Mouse (Mus musculus) neural tube, embryonic 11.5 days (tissue): ENCODE measurements around the gene Klc1. TPM values are rescaled to one million over a fixed set of nuclear protein-coding genes. Genes with fewer than 3 reads are reported as not detected.
A peak's percentile ranks its signal among the peaks of the same experiment; 100 is the strongest.

Experiments
- ATAC-seq: fragments of 200-750 bp; cut with Nextera tagmentation; 2 replicates; pipeline ENCODE4 v1.8.0; 2017; ENCODE audit warnings: moderate number of reproducible peaks, mild to moderate bottlenecking, moderate TSS enrichment, moderate library complexity; ENCODE audit not compliant: insufficient read depth, low FRiP score, low TSS enrichment
- DNase-seq: peaks from one replicate; pipeline ENCODE4 v3.0.0-alpha.2; 2015; ENCODE audit warnings: low spot score
- H3K27ac ChIP-seq: fragments of 300-500 bp; sonication (generic); 2 replicates; pipeline ENCODE4 v1.5.1; 2014; ENCODE audit warnings: low read depth, mild to moderate bottlenecking, low read length
- H3K27me3 ChIP-seq: fragments of 300-500 bp; sonication (generic); 2 replicates; pipeline ENCODE4 v1.6.1; 2014; ENCODE audit warnings: mild to moderate bottlenecking, low read length, mixed read lengths; ENCODE audit not compliant: control insufficient read depth, insufficient read depth
- H3K36me3 ChIP-seq: fragments of 300-500 bp; sonication (generic); 2 replicates; pipeline ENCODE4 v1.6.1; 2014; ENCODE audit warnings: mild to moderate bottlenecking, low read length, moderate library complexity, mixed read lengths; ENCODE audit not compliant: control insufficient read depth, insufficient read depth
- H3K4me1 ChIP-seq: fragments of 300-500 bp; sonication (generic); 2 replicates; pipeline ENCODE4 v1.6.1; 2014; ENCODE audit warnings: low read length, mixed read lengths; ENCODE audit not compliant: control insufficient read depth, insufficient read depth
- H3K4me2 ChIP-seq: fragments of 300-500 bp; sonication (generic); 2 replicates; pipeline ENCODE4 v1.6.1; 2014; ENCODE audit warnings: low read depth, mild to moderate bottlenecking, moderate library complexity
- H3K4me3 ChIP-seq: fragments of 300-500 bp; sonication (generic); 2 replicates; pipeline ENCODE4 v1.5.1; 2014; ENCODE audit warnings: low read depth, low read length
- H3K9ac ChIP-seq: fragments of 300-500 bp; sonication (generic); 2 replicates; pipeline ENCODE4 v1.6.1; 2014; ENCODE audit warnings: mild to moderate bottlenecking, low read length
- H3K9me3 ChIP-seq: fragments of 300-500 bp; sonication (generic); 2 replicates; pipeline ENCODE4 v1.6.1; 2016; ENCODE audit warnings: low read length; ENCODE audit not compliant: control insufficient read depth
- WGBS: fragments of 180-500 bp; shearing (Covaris S2); extraction: QIAGEN DNeasy Blood & Tissue Kit; methylation state at CpG from one replicate; pipeline ENCODE4 v1.1.7; 2014; 5-methylcytosine and 5-hydroxymethylcytosine counted together
- polyA plus RNA-seq: library from polyadenylated mRNA; unstranded; fragments of >200 nt; fragmentation: Nextera tagmentation; extraction: Ambion mirVana; gene quantifications from 2 replicates; pipeline ENCODE4 v1.2.1, GENCODE M21; 2014

Gene Klc1
- polyA plus RNA-seq, 1 experiment from 2014 or later, result 364 TPM

DNA sequence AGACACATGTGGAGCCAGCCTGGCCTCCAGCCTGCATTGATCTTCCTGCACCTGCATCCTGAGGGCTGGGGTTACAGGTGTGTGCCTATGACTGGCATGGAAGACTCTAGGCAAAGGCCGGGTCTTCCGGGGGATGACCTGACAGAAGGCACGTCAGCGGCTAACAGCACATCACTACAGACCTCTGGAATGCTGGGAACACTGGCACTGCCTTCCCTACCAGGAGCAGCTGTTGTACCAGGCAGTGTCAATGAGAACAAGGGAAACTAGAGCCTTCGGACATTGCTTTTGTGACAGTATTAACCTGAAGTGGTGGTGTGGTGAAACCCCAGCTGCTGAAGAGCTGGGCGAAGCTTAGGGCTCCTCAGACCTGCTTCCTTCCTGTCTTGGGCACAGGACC, 50.1 kb downstream of the Klc1 start:
- Histone ChIP-seq H3K36me3 (peaks cover 11% of the 10 kb centered on the region), H3K9me3 (no peaks in the 10 kb centered on the region), H3K9ac (no peak overlapping the region), H3K4me1 (peaks cover 13% of the 10 kb centered on the region), H3K4me2 (no peak overlapping the region), H3K27me3 (no peaks in the 10 kb centered on the region), H3K27ac (no peak overlapping the region), H3K4me3 (no peak overlapping the region)
- DNase-seq (no peak), ATAC-seq (no peak)
- WGBS, result 87% methylated on average over 6 of the region's 6 CpGs

DNA sequence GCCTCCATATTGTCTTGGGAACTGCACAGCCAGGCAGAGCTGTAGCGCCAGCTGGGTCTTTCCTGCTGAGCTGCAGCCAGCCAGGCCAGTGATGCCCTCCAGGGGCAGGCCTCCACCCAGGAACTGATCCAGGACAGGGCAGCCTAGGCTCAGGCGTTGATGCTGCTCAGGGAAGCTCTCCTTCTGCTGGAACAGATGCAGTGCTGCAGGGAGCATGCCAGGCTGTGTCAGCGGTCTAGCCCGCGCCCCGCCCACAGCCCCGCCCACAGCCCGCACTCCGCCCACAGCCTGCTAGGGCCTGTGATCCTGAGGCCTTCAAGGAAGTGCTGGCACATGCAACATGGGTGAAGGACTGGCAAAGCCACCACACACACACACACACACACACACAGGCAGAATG, 51.1 kb downstream of the Klc1 start:
- Histone ChIP-seq H3K27ac (peak overlapping the region; percentile 36; the same call in 1 of the 2 replicates), H3K9ac (peak overlapping the region; percentile 2; the same call in 1 of the 2 replicates), H3K36me3 (peaks cover 8% of the 10 kb centered on the region), H3K9me3 (no peaks in the 10 kb centered on the region), H3K4me2 (no peak overlapping the region), H3K27me3 (no peaks in the 10 kb centered on the region), H3K4me3 (no peak overlapping the region), H3K4me1 (peaks cover 14% of the 10 kb centered on the region)
- 0 out of 2 replicates have a peak, but pooled peaks have one; percentile 5 for ATAC-seq
- peak; percentile 73 for DNase-seq
- 5% methylated on average over 9 of the region's 9 CpGs for WGBS

DNA sequence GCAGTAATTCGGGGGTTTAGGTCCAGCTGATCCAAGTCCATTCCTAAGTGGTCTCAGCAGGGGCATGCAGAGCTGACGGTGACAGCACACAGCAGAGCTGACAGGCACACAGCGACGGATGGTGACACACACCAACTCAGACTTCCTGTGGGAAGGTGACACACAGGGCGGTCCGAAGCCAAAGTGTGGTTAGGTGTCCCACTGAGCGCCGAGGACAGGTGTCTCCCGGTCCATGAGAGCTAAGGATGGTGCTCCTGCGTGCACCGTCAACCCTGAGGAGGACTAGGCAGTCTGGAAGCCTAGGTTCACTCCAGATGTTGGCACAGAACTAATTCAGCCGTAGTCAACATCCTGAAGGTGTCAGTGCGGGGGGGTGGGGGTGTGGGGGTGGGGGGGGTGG, 53.4 kb downstream of the Klc1 start:
- no peak overlapping the region for H3K4me2 ChIP-seq
- ATAC-seq, result no peak
- 0 out of 2 replicates have a peak, but pooled peaks cover 2% of the 10 kb centered on the region for H3K36me3 ChIP-seq
- no peaks in the 10 kb centered on the region for H3K9me3 ChIP-seq
- H3K4me1 ChIP-seq, result peaks cover 22% of the 10 kb centered on the region
- no peak overlapping the region for H3K27ac ChIP-seq
- H3K9ac ChIP-seq, result no peak overlapping the region
- H3K27me3 ChIP-seq, result no peaks in the 10 kb centered on the region
- WGBS, result 86% methylated on average over 13 of the region's 13 CpGs
- H3K4me3 ChIP-seq, result no peak overlapping the region
- DNase-seq, result no peak

DNA sequence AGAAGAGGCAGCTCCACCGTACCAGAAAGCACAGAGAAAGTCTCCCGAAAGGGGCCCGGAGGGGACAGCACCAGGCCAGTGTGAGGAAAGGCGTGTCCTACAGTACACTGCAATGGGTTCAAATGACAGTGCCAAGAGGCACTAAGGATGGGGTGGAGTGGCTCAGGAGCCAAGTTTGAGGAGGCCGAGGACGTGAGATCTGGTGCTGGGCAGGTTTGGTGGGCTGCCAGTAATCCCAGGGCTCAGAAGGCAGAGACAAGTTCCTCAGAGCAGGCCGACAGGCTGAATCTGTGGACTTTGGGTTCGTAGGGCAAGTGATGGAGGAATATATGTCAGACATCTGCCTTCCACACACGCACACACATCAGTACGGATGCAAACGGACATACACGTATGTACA, 54.0 kb downstream of the Klc1 start:
- DNase-seq (no peak), ATAC-seq (no peak)
- Histone ChIP-seq H3K4me3 (no peak overlapping the region), H3K27ac (no peak overlapping the region), H3K9ac (no peak overlapping the region; the same call in 1 of the 2 replicates), H3K4me1 (peaks cover 22% of the 10 kb centered on the region), H3K27me3 (no peaks in the 10 kb centered on the region), H3K9me3 (no peaks in the 10 kb centered on the region), H3K36me3 (0 out of 2 replicates have a peak, but pooled peaks cover 2% of the 10 kb centered on the region), H3K4me2 (peak overlapping the region; percentile 83)
- WGBS, result 73% methylated on average over 12 of the region's 12 CpGs

GRCm38 (mm10) chr12:111813111-111813765, 54.6 kb downstream of the Klc1 start:
- H3K27ac ChIP-seq, result no peak overlapping the region
- no peaks in the 10 kb centered on the region for H3K36me3 ChIP-seq
- H3K4me1 ChIP-seq, result peaks cover 22% of the 10 kb centered on the region
- H3K4me3 ChIP-seq, result peak overlapping the region; percentile 78
- no peaks in the 10 kb centered on the region for H3K9me3 ChIP-seq
- H3K9ac ChIP-seq, result peak overlapping the region; percentile 57
- ATAC-seq, result no peak; the same call in 1 of the 2 replicates
- DNase-seq, result peak; percentile 27
- H3K27me3 ChIP-seq, result no peaks in the 10 kb centered on the region
- WGBS, result 6% methylated on average over 27 of the region's 27 CpGs
- peak overlapping the region; percentile 83 for H3K4me2 ChIP-seq

- Histone ChIP-seq H3K27ac (peak within 1 kb of the TSS; percentile 67), H3K4me3 (peak within 1 kb of the TSS; percentile 78), H3K9me3 (no peaks in the 10 kb centered on the region), H3K27me3 (no peaks in the 10 kb centered on the region), H3K9ac (peak within 1 kb of the TSS; percentile 79), H3K4me1 (peaks cover 22% of the 10 kb centered on the region), H3K36me3 (no peaks in the 10 kb centered on the region), H3K4me2 (peak within 1 kb of the TSS; percentile 83)
- DNase-seq (peak; percentile 98), ATAC-seq (peak; percentile 99)
- WGBS, result 0% methylated on average over 82 of the region's 87 CpGs
Measured at GRCm38 (mm10) chr12:111813766-111814617, 55.3 kb downstream of the Klc1 start, which contains the start of the genes Xrcc3 and Zfyve21. Xrcc3 (minus strand) TSS chr12:111813873. Zfyve21 (plus strand) TSS chr12:111814170.

DNA sequence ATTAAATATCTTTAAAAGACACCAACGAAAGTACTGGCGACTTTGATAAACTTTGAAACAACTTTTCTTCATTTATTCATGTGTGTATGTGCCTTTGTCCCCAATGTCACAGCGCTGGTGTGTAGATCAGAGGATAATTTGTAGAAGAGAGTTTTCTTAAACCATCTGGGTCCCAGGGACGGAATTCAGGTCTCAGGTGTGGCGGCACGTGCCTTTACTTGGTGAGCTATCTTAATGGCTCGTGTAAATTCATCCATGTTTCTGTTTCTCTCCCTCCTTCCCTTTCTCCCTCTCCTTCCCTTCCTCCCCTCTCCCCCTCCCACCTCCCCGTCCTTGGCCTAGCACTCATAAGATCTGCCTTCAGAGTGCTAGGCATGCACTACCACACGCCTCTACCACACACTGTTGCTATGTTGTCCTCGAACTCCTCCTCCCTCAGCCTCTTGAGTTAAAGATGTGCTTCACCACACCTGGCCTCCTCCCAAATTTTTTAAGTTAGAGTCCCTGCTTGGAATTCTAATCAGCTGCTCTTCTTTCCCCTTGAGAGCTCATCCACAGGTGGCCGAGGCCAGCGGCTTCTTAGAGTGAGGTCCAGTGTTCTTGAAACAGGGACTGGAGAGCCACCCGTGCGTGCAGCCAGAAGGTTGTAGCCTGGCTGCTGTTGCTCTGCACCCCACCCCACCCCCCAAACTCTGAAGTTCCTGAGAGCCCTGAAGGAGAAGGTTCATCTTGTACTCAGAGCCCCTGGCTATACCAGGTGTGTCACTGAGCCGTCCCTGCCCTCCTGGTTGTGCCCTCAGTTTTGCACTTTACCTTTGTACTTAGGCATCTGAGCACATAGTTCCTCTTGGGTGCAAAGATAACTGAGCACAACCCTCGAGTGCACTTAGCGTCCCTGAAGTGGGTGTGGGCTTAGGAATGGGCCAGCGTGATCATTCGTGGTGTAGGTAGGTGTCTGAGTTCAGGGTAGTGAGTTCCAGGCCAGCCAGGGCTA, 56.4 kb downstream of the Klc1 start:
- Histone ChIP-seq H3K9ac (peak overlapping the region; percentile 79), H3K4me1 (peaks cover 16% of the 10 kb centered on the region), H3K9me3 (no peaks in the 10 kb centered on the region), H3K36me3 (no peaks in the 10 kb centered on the region), H3K27ac (no peak overlapping the region), H3K4me3 (peak overlapping the region; percentile 78), H3K4me2 (peak overlapping the region; percentile 83), H3K27me3 (no peaks in the 10 kb centered on the region)
- no peak for ATAC-seq
- WGBS, result 33% methylated on average over 19 of the region's 19 CpGs
- peak; percentile 31 for DNase-seq

DNA sequence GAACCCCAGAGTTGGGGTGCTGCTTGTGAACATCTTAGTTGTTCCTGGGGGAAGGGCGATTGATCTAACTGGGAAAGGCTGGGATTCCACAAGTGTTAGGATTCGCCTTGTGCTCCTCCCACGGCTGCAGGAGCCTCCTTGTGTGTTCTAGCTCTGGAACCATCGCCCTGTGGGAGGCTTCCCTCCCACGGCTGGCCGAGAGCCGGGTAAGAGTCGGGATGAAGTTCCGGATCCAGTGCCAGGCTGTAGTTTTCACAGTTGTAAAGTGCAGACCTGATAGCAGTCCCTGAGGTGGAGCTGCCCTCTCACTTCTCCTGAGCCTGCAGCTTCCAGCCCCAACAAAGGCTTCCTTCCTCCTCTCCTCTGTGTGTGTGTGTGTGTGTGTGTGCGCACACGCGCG, 57.9 kb downstream of the Klc1 start:
- no peaks in the 10 kb centered on the region for H3K9me3 ChIP-seq
- H3K36me3 ChIP-seq, result no peaks in the 10 kb centered on the region
- no peak overlapping the region for H3K9ac ChIP-seq
- no peak overlapping the region for H3K4me2 ChIP-seq
- H3K27me3 ChIP-seq, result no peaks in the 10 kb centered on the region
- 74% methylated on average over 13 of the region's 13 CpGs for WGBS
- ATAC-seq (no peak), DNase-seq (no peak)
- peaks cover 16% of the 10 kb centered on the region for H3K4me1 ChIP-seq
- no peak overlapping the region for H3K27ac ChIP-seq
- no peak overlapping the region for H3K4me3 ChIP-seq
